Mouse (Mus musculus) CH12.LX (cell line): Measurements from ENCODE around the gene Pde6g. TPM values are rescaled to one million over a fixed set of nuclear protein-coding genes. Genes with fewer than 3 reads are reported as not detected.

ENCODE experiments used
- DNase-seq: peaks from one replicate; pipeline ENCODE4 v3.0.0-alpha.2; 2013; ENCODE audit errors: extremely low read depth
- H3K27ac ChIP-seq: 2 replicates; pipeline ENCODE4 v1.5.1; 2012; ENCODE audit warnings: low read depth, mild to moderate bottlenecking, control low read depth, moderate library complexity; ENCODE audit not compliant: insufficient read depth
- H3K27me3 ChIP-seq: replicated peaks from 2 replicates; pipeline ENCODE3; 2012; ENCODE audit warnings: inconsistent platforms
- H3K36me3 ChIP-seq, 2 experiments: replicated peaks in 1 of 2; 2 replicates each; pipeline versions ENCODE3 to v1.6.1; 2012; ENCODE audit warnings: inconsistent platforms in 1 of 2, low read length in 1 of 2, mild to moderate bottlenecking in 1 of 2, mixed read lengths in 1 of 2, moderate library complexity in 1 of 2; ENCODE audit not compliant: control insufficient read depth in 1 of 2, insufficient read depth in 1 of 2
- H3K4me1 ChIP-seq, 2 experiments: 2 replicates each; pipeline ENCODE4 v1.6.1; 2012; ENCODE audit warnings: inconsistent platforms in 1 of 2, moderate library complexity in 1 of 2; ENCODE audit not compliant: insufficient read depth in 2 of 2, control insufficient read depth in 1 of 2
- H3K4me2 ChIP-seq: 2 replicates; pipeline ENCODE4 v1.6.1; 2012; ENCODE audit warnings: low read depth, mild to moderate bottlenecking, control low read depth; ENCODE audit not compliant: poor library complexity, insufficient read depth, severe bottlenecking
- H3K4me3 ChIP-seq, 3 experiments: fragments of 150-350 bp in 1 of 3; sonication (generic) in 1 of 3; replicated peaks in 1 of 3; 2 replicates each; pipeline versions ENCODE3 to v1.5.1; 2011 to 2012; ENCODE audit warnings: low read depth in 2 of 3, low read length in 2 of 3, mild to moderate bottlenecking in 2 of 3, moderate library complexity in 2 of 3, control low read depth in 1 of 3, improper control_type of control experiment in 1 of 3, inconsistent platforms in 1 of 3, mixed read lengths in 1 of 3; ENCODE audit not compliant: poor library complexity in 1 of 3
- H3K79me2 ChIP-seq: replicated peaks from 2 replicates; pipeline ENCODE4 v1.6.1; 2012; ENCODE audit warnings: mild to moderate bottlenecking, moderate library complexity; ENCODE audit not compliant: control insufficient read depth, poor library complexity, insufficient read depth, severe bottlenecking; ENCODE audit errors: extremely low read depth
- H3K9ac ChIP-seq: 2 replicates; pipeline ENCODE4 v1.6.1; 2012; ENCODE audit warnings: low read depth, mild to moderate bottlenecking, control low read depth, moderate library complexity; ENCODE audit not compliant: insufficient read depth
- H3K9me3 ChIP-seq: replicated peaks from 2 replicates; pipeline ENCODE3; 2012; ENCODE audit warnings: low read length, inconsistent platforms, mixed read lengths
- CHD1 ChIP-seq: IDR thresholded peaks from 2 replicates; pipeline ENCODE4 v1.6.1; 2012; ENCODE audit warnings: low read depth, low read length, improper control_type of control experiment, inconsistent platforms
- CHD2 ChIP-seq: IDR thresholded peaks from 2 replicates; pipeline ENCODE4 v1.6.1; 2011; ENCODE audit warnings: low read length, improper control_type of control experiment
- E2F4 ChIP-seq: IDR thresholded peaks from 2 replicates; pipeline ENCODE4 v1.6.1; 2011; ENCODE audit warnings: low read depth, low read length, improper control_type of control experiment; ENCODE audit not compliant: insufficient replicate concordance
- EP300 ChIP-seq: IDR thresholded peaks from 2 replicates; pipeline ENCODE4 v1.6.1; 2011; ENCODE audit warnings: low read length, improper control_type of control experiment
- GABPA ChIP-seq: IDR thresholded peaks from 2 replicates; pipeline ENCODE4 v1.6.1; 2012; ENCODE audit warnings: low read depth, low read length, improper control_type of control experiment, inconsistent platforms; ENCODE audit not compliant: insufficient replicate concordance
- HCFC1 ChIP-seq: IDR thresholded peaks from 2 replicates; pipeline ENCODE4 v1.6.1; 2012; ENCODE audit warnings: low read depth, mild to moderate bottlenecking, inconsistent platforms, low read length, improper control_type of control experiment
- JUND ChIP-seq: conservative IDR thresholded peaks from 2 replicates; pipeline ENCODE4 v1.6.1; 2011; ENCODE audit warnings: low read depth, low read length, improper control_type of control experiment
- KAT2A ChIP-seq: IDR thresholded peaks from 2 replicates; pipeline ENCODE4 v1.6.1; 2012; ENCODE audit warnings: low read length, improper control_type of control experiment, inconsistent platforms; ENCODE audit not compliant: insufficient replicate concordance
- MAX ChIP-seq: IDR thresholded peaks from 2 replicates; pipeline ENCODE4 v1.6.1; 2011; ENCODE audit warnings: low read length, improper control_type of control experiment
- MAZ ChIP-seq: IDR thresholded peaks from 2 replicates; pipeline ENCODE4 v1.6.1; 2012; ENCODE audit warnings: low read depth, mild to moderate bottlenecking, inconsistent platforms, low read length, improper control_type of control experiment, moderate library complexity
- MEF2A ChIP-seq: IDR thresholded peaks from 2 replicates; pipeline ENCODE4 v1.6.1; 2014; ENCODE audit warnings: low read depth, mild to moderate bottlenecking, inconsistent platforms, low read length, improper control_type of control experiment, borderline replicate concordance
- MYC ChIP-seq: IDR thresholded peaks from 2 replicates; pipeline ENCODE4 v1.6.1; 2011; ENCODE audit warnings: low read depth, mild to moderate bottlenecking, improper control_type of control experiment, low read length
- PAX5 ChIP-seq: IDR thresholded peaks from 2 replicates; pipeline ENCODE4 v1.6.1; 2012; ENCODE audit warnings: low read length, inconsistent platforms, mixed read lengths
- POLR2A ChIP-seq: IDR thresholded peaks from 2 replicates; pipeline ENCODE4 v1.6.1; 2011; ENCODE audit warnings: low read depth, mild to moderate bottlenecking, improper control_type of control experiment, low read length
- POLR2AphosphoS2 ChIP-seq: IDR thresholded peaks from 2 replicates; pipeline ENCODE4 v1.6.1; 2011; ENCODE audit warnings: low read depth, low read length, improper control_type of control experiment
- RAD21 ChIP-seq: IDR thresholded peaks from 2 replicates; pipeline ENCODE4 v1.6.1; 2011; ENCODE audit warnings: low read depth, mild to moderate bottlenecking, low read length, improper control_type of control experiment, moderate library complexity
- SMC3 ChIP-seq: IDR thresholded peaks from 2 replicates; pipeline ENCODE4 v1.6.1; 2011; ENCODE audit warnings: low read depth, low read length, improper control_type of control experiment
- USF1 ChIP-seq: IDR thresholded peaks from 2 replicates; pipeline ENCODE4 v1.6.1; 2014; ENCODE audit warnings: low read depth, mild to moderate bottlenecking, inconsistent platforms, low read length, improper control_type of control experiment
- ZC3H11A ChIP-seq: IDR thresholded peaks from 2 replicates; pipeline ENCODE4 v1.6.1; 2012; ENCODE audit warnings: low read depth, mild to moderate bottlenecking, inconsistent platforms, low read length, improper control_type of control experiment
- ZNF384 ChIP-seq: IDR thresholded peaks from 2 replicates; pipeline ENCODE4 v1.6.1; 2012; ENCODE audit warnings: low read depth, low read length, improper control_type of control experiment, inconsistent platforms
- dilution Hi-C: fragments of 300-500 bp; cut with MboI; formaldehyde crosslinking; loops from 2 replicates; pipeline ENCODE4 v1.14.3; 2020; ENCODE audit warnings: low sequenced_read_pairs; ENCODE audit not compliant: extremely low pct_unique_long_range_greater_than_20kb, extremely low pct_ligation_motif_present
- in situ Hi-C: fragments of 300-500 bp; cut with MboI; formaldehyde crosslinking; loops from 3 replicates; pipeline ENCODE4 v1.14.3; 2019; ENCODE audit warnings: low sequenced_read_pairs, low pct_ligation_motif_present, low pct_unique_long_range_greater_than_20kb, mixed read lengths
- polyA plus RNA-seq: library from polyadenylated mRNA; unstranded; fragments of >175 nt; gene quantifications from 2 replicates; pipeline ENCODE4 v1.2.1, GENCODE M21; 2012; ENCODE audit warnings: low read depth; ENCODE audit not compliant: insufficient read length
- total RNA-seq, 2 experiments: library from RNA; depleted of rRNA; stranded (reverse); fragments of 300-350 nt in 1 of 2; fragments of >200 nt in 1 of 2; gene quantifications; 2 replicates each; pipeline ENCODE4 v1.2.3; 2012 to 2014

Gene Pde6g
- total and polyA plus RNA-seq, 3 experiments, result 0.34 TPM; not detected in 1

DNA sequence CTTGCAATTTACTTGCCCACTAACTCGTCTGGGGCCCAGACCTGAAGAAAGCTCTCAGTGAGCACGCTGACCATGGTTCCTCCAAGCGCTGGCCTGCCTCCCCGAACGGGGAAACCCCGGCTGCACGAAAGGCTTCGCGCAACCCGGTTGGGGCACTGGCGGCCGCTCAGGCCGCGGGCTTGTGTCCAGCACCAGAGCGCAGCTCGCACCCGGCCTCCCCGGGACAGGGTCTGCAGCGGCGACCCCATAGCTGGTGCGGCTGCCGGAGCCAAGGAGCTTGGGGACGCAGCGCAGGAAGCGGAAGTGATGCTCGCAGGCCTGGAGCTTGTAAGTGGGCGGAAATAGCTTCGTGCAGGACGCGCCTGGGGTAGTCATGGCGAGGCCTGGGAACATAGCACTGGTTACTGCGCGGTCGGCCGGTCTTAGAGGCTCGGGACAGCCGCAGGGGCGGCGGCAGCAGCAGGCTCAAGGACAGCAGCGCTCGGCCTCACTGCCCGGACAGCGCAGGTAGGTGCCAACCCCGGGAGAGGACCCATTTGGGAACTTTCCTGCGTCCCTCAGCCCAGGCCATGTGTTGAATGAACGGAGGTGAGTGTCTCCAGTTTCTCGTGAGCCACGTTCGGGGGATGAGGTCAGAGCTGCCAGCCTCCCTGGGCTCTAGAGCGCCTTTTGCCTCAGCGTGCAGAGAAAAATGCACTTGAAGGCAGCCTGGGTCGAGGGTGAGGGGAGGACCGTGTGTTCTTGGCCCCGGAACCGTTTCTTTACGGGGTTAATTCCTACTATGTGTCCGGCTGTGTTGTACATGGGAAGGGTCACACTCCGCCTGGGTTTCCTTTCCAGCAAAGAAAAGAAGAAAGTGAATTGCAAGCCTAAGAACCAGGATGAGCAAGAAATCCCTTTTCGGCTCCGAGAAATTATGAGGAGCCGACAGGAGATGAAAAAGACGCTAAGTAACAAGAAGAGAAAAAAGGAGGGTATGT lies 4.8 kb upstream of the Pde6g start, which contains the start of the genes Oxld1 and Ccdc137 (continued):
- TF ChIP-seq MAZ (no peak), MEF2A (peak; percentile 60), POLR2A (peak; percentile 94), MYC (peak; percentile 87; the same call in 1 of the 2 replicates), CHD2 (no peak), ZC3H11A (no peak), ZNF384 (no peak), JUND (no peak), PAX5 (no peak), POLR2AphosphoS2 (peak; percentile 72; the same call in 1 of the 2 replicates), GABPA (no peak), HCFC1 (peak; percentile 87), CHD1 (no peak), E2F4 (no peak), RAD21 (no peak), EP300 (no peak)

DNA sequence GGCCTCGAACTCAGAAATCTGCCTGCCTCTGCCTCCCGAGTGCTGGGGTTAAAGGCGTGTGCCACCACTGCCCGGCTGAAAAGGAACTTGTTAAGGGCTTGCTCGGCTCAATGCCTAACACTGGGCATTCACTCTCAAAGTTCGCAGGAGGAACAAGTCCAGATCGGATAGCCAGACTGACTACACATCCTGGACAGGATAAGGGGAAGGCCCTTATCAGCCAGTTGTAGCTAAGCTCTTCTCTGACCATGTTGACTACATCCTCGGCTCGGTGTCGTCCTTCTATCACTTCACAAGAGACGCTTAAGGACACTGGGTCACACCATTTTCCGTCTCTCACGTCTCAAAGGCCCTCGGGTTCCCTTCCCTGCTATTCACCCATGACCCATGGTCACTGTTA lies 4.1 kb upstream of the Pde6g start:
- dilution Hi-C loops (no loop called here), in situ Hi-C loops (no loop called here)
- Histone ChIP-seq H3K9ac (peak overlapping the region; percentile 66), H3K9me3 (no peaks in the 10 kb centered on the region), H3K27ac (peak overlapping the region; percentile 2; the same call in 1 of the 2 replicates), H3K4me2 (peak overlapping the region; percentile 55), H3K27me3 (no peaks in the 10 kb centered on the region), H3K79me2 (peaks cover 23% of the 10 kb centered on the region), H3K36me3 (peaks cover 32 to 54% of the 10 kb centered on the region in 2 experiments), H3K4me3 (peak overlapping the region; percentile 82 to 100 (median 85)), H3K4me1 (peaks cover 9 to 26% of the 10 kb centered on the region in 2 experiments)
- TF ChIP-seq MAX (0 out of 2 replicates have a peak, but pooled peaks have one; percentile 31), POLR2A (no peak), CHD1 (no peak)
- DNase-seq, result no peak

DNA sequence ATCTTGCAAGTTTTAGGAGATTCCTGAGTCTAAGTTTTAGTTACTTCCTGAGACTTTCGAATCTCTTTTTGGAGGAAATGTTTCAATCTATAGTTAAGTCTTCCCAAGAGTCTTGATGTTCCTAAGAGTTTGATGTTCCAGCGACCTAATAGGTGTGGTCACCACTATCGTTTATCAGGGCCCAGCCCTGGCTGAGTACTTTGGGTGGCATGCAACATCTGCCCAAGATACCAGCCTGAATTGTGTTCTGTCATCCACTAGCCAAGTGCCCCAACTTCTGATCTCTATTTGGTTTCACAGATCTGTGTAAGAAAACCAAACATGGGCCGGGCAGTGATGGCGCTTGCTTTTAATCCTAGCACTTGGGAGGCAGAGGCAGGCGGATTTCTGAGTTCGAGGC lies 2.1 kb upstream of the Pde6g start:
- Histone ChIP-seq H3K4me1 (peaks cover 9 to 26% of the 10 kb centered on the region in 2 experiments), H3K79me2 (peaks cover 23% of the 10 kb centered on the region), H3K36me3 (peaks cover 13 to 37% of the 10 kb centered on the region in 2 experiments), H3K9me3 (no peaks in the 10 kb centered on the region), H3K27ac (no peak overlapping the region), H3K27me3 (no peaks in the 10 kb centered on the region), H3K4me2 (no peak overlapping the region), H3K9ac (no peak overlapping the region), H3K4me3 (no peak overlapping the region)
- in situ Hi-C loops (no loop called here), dilution Hi-C loops (no loop called here)
- TF ChIP-seq KAT2A (no peak), SMC3 (no peak), USF1 (no peak)
- DNase-seq, result no peak
